Mouse (Mus musculus): ENCODE data around the gene 1700030J22Rik. TPM values are rescaled to one million over a fixed set of nuclear protein-coding genes. Genes with fewer than 3 reads are reported as not detected.

Gene 1700030J22Rik
- total and polyA plus RNA-seq, 3 experiments, result 0.21 to 0.46 (median 0.35) TPM

- Histone ChIP-seq H3K4me3 (replicated peaks in 1 of 3; ENCODE audit: low read depth in 2 of 3, low read length in 2 of 3, poor library complexity in 1 of 3) (peak overlapping the region; percentile 69 to 89 (median 70)), H3K9me3 (replicated peaks; ENCODE audit: low read length) (no peaks in the 10 kb centered on the region), H3K36me3 (replicated peaks in 1 of 2; ENCODE audit: control insufficient read depth in 1 of 2, insufficient read depth in 1 of 2, low read length in 1 of 2) (peaks cover 17 to 47% of the 10 kb centered on the region in 2 experiments), H3K79me2 (replicated peaks; ENCODE audit: control insufficient read depth, extremely low read depth, insufficient read depth, poor library complexity, severe bottlenecking) (peaks cover 5% of the 10 kb centered on the region; the same call in 1 of the 2 replicates), H3K4me2 (ENCODE audit: insufficient read depth, low read depth, poor library complexity, severe bottlenecking) (peak overlapping the region; percentile 92), H3K27ac (ENCODE audit: insufficient read depth, low read depth) (peak overlapping the region; percentile 72), H3K27me3 (replicated peaks) (no peaks in the 10 kb centered on the region), H3K9ac (ENCODE audit: insufficient read depth, low read depth) (peak overlapping the region; percentile 62), H3K4me1 (ENCODE audit: control insufficient read depth in 1 of 2, insufficient read depth in 2 of 2) (peaks cover 3 to 25% of the 10 kb centered on the region in 2 experiments)
- TF ChIP-seq CTCF (conservative IDR thresholded peaks at IDR 0.05 in 1 of 2, IDR thresholded peaks at IDR 0.05 in 1 of 2; ENCODE audit: low read depth in 2 of 2, low read length in 2 of 2) (no peak), MYC (IDR thresholded peaks at IDR 0.05; ENCODE audit: low read depth, low read length) (no peak), MEF2A (IDR thresholded peaks at IDR 0.05; ENCODE audit: borderline replicate concordance, low read depth, low read length) (0 out of 2 replicates have a peak, but pooled peaks have one; percentile 19), TCF12 (IDR thresholded peaks at IDR 0.05; ENCODE audit: low read depth, low read length) (peak; percentile 71; the same call in 1 of the 2 replicates), ZNF384 (IDR thresholded peaks at IDR 0.05; ENCODE audit: low read depth, low read length) (no peak), SIN3A (IDR thresholded peaks at IDR 0.05; ENCODE audit: low read length) (0 out of 2 replicates have a peak, but pooled peaks have one; percentile 88), POLR2A (IDR thresholded peaks at IDR 0.05; ENCODE audit: low read depth, low read length) (no peak), USF1 (IDR thresholded peaks at IDR 0.05; ENCODE audit: low read depth, low read length) (no peak), KAT2A (IDR thresholded peaks at IDR 0.05; ENCODE audit: insufficient replicate concordance, low read length) (no peak), MAFK (IDR thresholded peaks at IDR 0.05; ENCODE audit: insufficient replicate concordance, low read length) (no peak), ZC3H11A (IDR thresholded peaks at IDR 0.05; ENCODE audit: low read depth, low read length) (no peak), IRF4 (IDR thresholded peaks at IDR 0.05; ENCODE audit: low read depth, low read length) (no peak), SMC3 (IDR thresholded peaks at IDR 0.05; ENCODE audit: low read depth, low read length) (no peak), JUN (IDR thresholded peaks at IDR 0.05; ENCODE audit: insufficient read depth, low read depth, low read length) (no peak), RAD21 (IDR thresholded peaks at IDR 0.05; ENCODE audit: low read depth, low read length) (no peak), ELF1 (IDR thresholded peaks at IDR 0.05; ENCODE audit: low read depth, low read length) (no peak), HCFC1 (IDR thresholded peaks at IDR 0.05; ENCODE audit: low read depth, low read length) (no peak), MAZ (IDR thresholded peaks at IDR 0.05; ENCODE audit: low read depth, low read length) (no peak), CHD1 (IDR thresholded peaks at IDR 0.05; ENCODE audit: low read depth, low read length) (no peak), GABPA (IDR thresholded peaks at IDR 0.05; ENCODE audit: insufficient replicate concordance, low read depth, low read length) (no peak), POLR2AphosphoS2 (IDR thresholded peaks at IDR 0.05; ENCODE audit: low read depth, low read length) (no peak), ETS1 (conservative IDR thresholded peaks at IDR 0.05; ENCODE audit: low read depth, low read length) (no peak), NELFE (IDR thresholded peaks at IDR 0.05; ENCODE audit: low read depth, low read length) (no peak), MXI1 (IDR thresholded peaks at IDR 0.05; ENCODE audit: low read depth, low read length) (peak; percentile 91; the same call in 1 of the 2 replicates), EP300 (IDR thresholded peaks at IDR 0.05; ENCODE audit: low read length) (no peak), CHD2 (IDR thresholded peaks at IDR 0.05; ENCODE audit: low read length) (no peak), NRF1 (IDR thresholded peaks at IDR 0.05; ENCODE audit: low read depth, low read length) (no peak), E2F4 (IDR thresholded peaks at IDR 0.05; ENCODE audit: insufficient replicate concordance, low read depth, low read length) (no peak), PAX5 (IDR thresholded peaks at IDR 0.05; ENCODE audit: low read length) (no peak), ZMIZ1 (IDR thresholded peaks at IDR 0.05; ENCODE audit: low read depth, low read length) (no peak), MAX (IDR thresholded peaks at IDR 0.05; ENCODE audit: low read length) (no peak), JUND (conservative IDR thresholded peaks at IDR 0.05; ENCODE audit: low read depth, low read length) (no peak), RCOR1 (conservative IDR thresholded peaks at IDR 0.05; ENCODE audit: low read depth, low read length) (no peak; the same call in 1 of the 2 replicates), TBP (conservative IDR thresholded peaks at IDR 0.05; ENCODE audit: low read depth, low read length) (no peak), USF2 (conservative IDR thresholded peaks at IDR 0.05; ENCODE audit: low read depth, low read length) (no peak), UBTF (IDR thresholded peaks at IDR 0.05; ENCODE audit: low read depth, low read length) (peak; percentile 75; the same call in 1 of the 2 replicates), BHLHE40 (IDR thresholded peaks at IDR 0.05; ENCODE audit: low read depth, low read length) (no peak), ZKSCAN1 (IDR thresholded peaks at IDR 0.05; ENCODE audit: borderline replicate concordance, low read depth, low read length) (no peak)
- in situ Hi-C loops (cut with MboI; ENCODE audit: low pct_ligation_motif_present, low pct_unique_long_range_greater_than_20kb, low sequenced_read_pairs) (loop anchor here (5.0 kb wide), 2 partner anchors 34 to 71 kb away; partner anchors contain the start of gene Gcsh), dilution Hi-C loops (cut with MboI; ENCODE audit: extremely low pct_ligation_motif_present, extremely low pct_unique_long_range_greater_than_20kb, low sequenced_read_pairs) (no loop called here)
- no peak for DNase-seq (ENCODE audit: extremely low read depth)
Measured at GRCm38 (mm10) chr8:116921005-116921336, 57.8 kb downstream of the 1700030J22Rik start.
